Mouse (Mus musculus) 3134 (cell line): ENCODE measurements around the gene E130218I03Rik.

ENCODE experiments used
- DNase-seq: peaks from one replicate; pipeline ENCODE4 v3.0.0-alpha.2; 2011; ENCODE audit warnings: low spot score; ENCODE audit not compliant: insufficient read length; ENCODE audit errors: extremely low read depth

E130218I03Rik gene

GRCm38 (mm10) chr4:134284942-134285341 is 41.5 kb downstream of the E130218I03Rik start:
- no peak for DNase-seq

- DNase-seq, result no peak
These were observed 43.0 kb downstream of the E130218I03Rik start for GRCm38 (mm10) chr4:134286226-134287167.

GRCm38 (mm10) chr4:134287168-134287564 is 43.7 kb downstream of the E130218I03Rik start:
- peak; percentile 92 for DNase-seq

GRCm38 (mm10) chr4:134287575-134288025 is 44.1 kb downstream of the E130218I03Rik start, which contains the start of gene Pdik1l:
Gene Pdik1l, minus strand, starts transcription at chr4:134287895.
- DNase-seq, result peak; percentile 85

- no peak for DNase-seq
These were observed 45.2 kb downstream of the E130218I03Rik start for GRCm38 (mm10) chr4:134288397-134289256.

- no peak for DNase-seq
These were observed 48.6 kb downstream of the E130218I03Rik start for GRCm38 (mm10) chr4:134292067-134292466.

- DNase-seq, result no peak
These were observed 49.7 kb downstream of the E130218I03Rik start for GRCm38 (mm10) chr4:134293061-134293691.

- DNase-seq, result no peak
These were observed 50.3 kb downstream of the E130218I03Rik start for GRCm38 (mm10) chr4:134293692-134294163.
